9 mouse cellular contexts compared by ENCODE assay signal in genomic region chr12:103984935-103985334, GRCm38 (mm10). TPM values are rescaled to one million over a fixed set of nuclear protein-coding genes. Genes with fewer than 3 reads are reported as not detected.
DNase-seq lines count a peak whose midpoint lies in the region; ATAC-seq and TF ChIP-seq lines count a peak whose summit lies in the region.
"Had no signal": no experiment of that assay in that cellular context is flagged by ENCODE, and none has a peak within 500 bp of the region (broad histone marks: within the 10 kb centered on the region; RNA-seq: fewer than 3 reads in every experiment).

No protein-coding gene starts in this region.

- DNase-seq in B cell, adult 2 months: peak; percentile 23 to 35
- peak; percentile 22 for DNase-seq in ES-E14 (ENCODE audit: low read depth, low spot score)
- DNase-seq in embryo, embryonic 9.5 days (ENCODE audit: extremely low spot score): peak; percentile 36
- DNase-seq in left cerebral cortex, postnatal 25 days (ENCODE audit: low spot score in 2 of 2): peak; percentile 61 to 64
- DNase-seq in testis, postnatal 14 days (ENCODE audit: low spot score): peak; percentile 21

- TF ChIP-seq CTCF in intestine, postnatal 0 days (IDR thresholded peaks at IDR 0.05; ENCODE audit: low read depth): peak; percentile 70

- in situ Hi-C loops in ES-E14 (cut with MboI; ENCODE audit: low sequenced_read_pairs in 2 of 2, unreplicated experiment in 2 of 2): no loop called here

- no peak overlapping the region for H3K27ac ChIP-seq in intestine, postnatal 0 days (ENCODE audit: low read depth, low read length)
- no peak overlapping the region for H3K27ac ChIP-seq in intestine, embryonic 16.5 days (ENCODE audit: low read length)
- H3K27ac ChIP-seq in ES-E14 (ENCODE audit: insufficient read depth, low read depth, low read length, poor library complexity, severe bottlenecking): no peak overlapping the region
- H3K27ac ChIP-seq: limb, embryonic 12.5 days had no signal

- no peaks in the 10 kb centered on the region; the same call in 1 of the 2 replicates for H3K4me1 ChIP-seq in intestine, postnatal 0 days (replicated peaks; ENCODE audit: control insufficient read depth, insufficient read depth, low read length)
- no peaks in the 10 kb centered on the region for H3K4me1 ChIP-seq in intestine, embryonic 16.5 days (ENCODE audit: control insufficient read depth, insufficient read depth, low read length)
- H3K4me1 ChIP-seq in ES-E14 (ENCODE audit: control insufficient read depth in 2 of 2, insufficient read depth in 2 of 2, low read length in 2 of 2, poor library complexity in 1 of 2): no peaks in the 10 kb centered on the region
- H3K4me1 ChIP-seq: limb, embryonic 12.5 days had no signal

- no peak overlapping the region for H3K9ac ChIP-seq in intestine, postnatal 0 days (ENCODE audit: low read depth, low read length)
- H3K9ac ChIP-seq in intestine, embryonic 16.5 days (ENCODE audit: low read depth, low read length): no peak overlapping the region
- no peak overlapping the region for H3K9ac ChIP-seq in ES-E14 (ENCODE audit: insufficient read depth, low read depth, low read length, poor library complexity, severe bottlenecking)
- H3K9ac ChIP-seq: limb, embryonic 12.5 days had no signal

- ATAC-seq in intestine, postnatal 0 days: no peak
- no peak for ATAC-seq in intestine, embryonic 16.5 days
- no peak for ATAC-seq in monocyte, adult 5-6 weeks (replicated peaks; ENCODE audit: insufficient number of reproducible peaks, low FRiP score, low TSS enrichment, poor library complexity, severe bottlenecking)

- no peaks in the 10 kb centered on the region for H3K36me3 ChIP-seq in intestine, postnatal 0 days (ENCODE audit: control insufficient read depth, insufficient read depth)
- H3K36me3 ChIP-seq in intestine, embryonic 16.5 days (ENCODE audit: control insufficient read depth, insufficient read depth, low read length): no peaks in the 10 kb centered on the region
- no peaks in the 10 kb centered on the region for H3K36me3 ChIP-seq in ES-E14 (ENCODE audit: control insufficient read depth, insufficient read depth, low read length, poor library complexity, severe bottlenecking)
- H3K36me3 ChIP-seq: limb, embryonic 12.5 days had no signal

- no peaks in the 10 kb centered on the region for H3K9me3 ChIP-seq in intestine, postnatal 0 days (ENCODE audit: control insufficient read depth)
- H3K9me3 ChIP-seq in intestine, embryonic 16.5 days (ENCODE audit: control insufficient read depth, low read length): no peaks in the 10 kb centered on the region
- no peaks in the 10 kb centered on the region for H3K9me3 ChIP-seq in ES-E14 (ENCODE audit: control insufficient read depth, insufficient read depth, low read depth, low read length)
- H3K9me3 ChIP-seq: limb, embryonic 12.5 days had no signal

- no peak overlapping the region for H3K4me2 ChIP-seq in intestine, postnatal 0 days (replicated peaks; ENCODE audit: low read depth)
- H3K4me2 ChIP-seq in intestine, embryonic 16.5 days (ENCODE audit: low read depth, low read length): no peak overlapping the region
- H3K4me2 ChIP-seq: limb, embryonic 12.5 days had no signal

- intact Hi-C loops in left cerebral cortex, postnatal 25 days (cut with DNase I): no loop called here

- WGBS in intestine, postnatal 0 days: 72% methylated on average over 4 of the region's 4 CpGs
- WGBS in intestine, embryonic 16.5 days: 62% methylated on average over 4 of the region's 4 CpGs

- no peak overlapping the region for H3K4me3 ChIP-seq in intestine, postnatal 0 days (ENCODE audit: low read depth, low read length)
- H3K4me3 ChIP-seq in intestine, embryonic 16.5 days (ENCODE audit: low read length): no peak overlapping the region
- H3K4me3 ChIP-seq in ES-E14 (ENCODE audit: insufficient read depth in 1 of 2, low read depth in 1 of 2, low read length in 2 of 2, poor library complexity in 1 of 2, severe bottlenecking in 1 of 2): no peak overlapping the region
- H3K4me3 ChIP-seq: limb, embryonic 12.5 days had no signal

- no peaks in the 10 kb centered on the region for H3K27me3 ChIP-seq in intestine, postnatal 0 days (replicated peaks; ENCODE audit: control insufficient read depth, insufficient read depth, low read length)
- H3K27me3 ChIP-seq in intestine, embryonic 16.5 days (replicated peaks; ENCODE audit: control insufficient read depth, insufficient read depth, low read length): no peaks in the 10 kb centered on the region

TF ChIP-seq in ES-E14, 5 proteins besides CTCF, POLR2A, EP300 and RAD21:
- TF ChIP-seq MAFK (IDR thresholded peaks at IDR 0.05; ENCODE audit: insufficient read depth, low read depth, low read length) (no peak), CHD2 (IDR thresholded peaks at IDR 0.05; ENCODE audit: low read depth, low read length) (no peak), ZNF384 (IDR thresholded peaks at IDR 0.05; ENCODE audit: low read depth, low read length) (no peak), ZC3H11A (IDR thresholded peaks at IDR 0.05; ENCODE audit: borderline replicate concordance, low read depth, low read length) (no peak), HCFC1 (IDR thresholded peaks at IDR 0.05; ENCODE audit: borderline replicate concordance, insufficient read depth, low read length) (no peak)

RNA-seq across cellular contexts. Expression of gene Serpina11, which starts 4.8 kb away (rescaled TPM):
- not detected in 2 replicates for polyA plus RNA-seq in intestine, postnatal 0 days (2015; fragmentation: Nextera tagmentation; extraction: Ambion mirVana)
- polyA plus RNA-seq in intestine, embryonic 16.5 days (2015; fragmentation: Nextera tagmentation; extraction: Ambion mirVana): 0.09 and 0.38 TPM in 2 replicates
- total RNA-seq in ES-E14 (2012; rRNA removed): not detected in 2 replicates
- total RNA-seq in left cerebral cortex, postnatal 25 days (2021): not detected
- total RNA-seq in monocyte, adult 5-6 weeks (2017): 0.48 to 1.6 TPM in 2 of 3 replicates, not detected in the other
- polyA plus RNA-seq: limb, embryonic 12.5 days had no signal

RNA-seq across cellular contexts. Expression of gene Serpina1e, which starts 26.2 kb away (rescaled TPM):
- 177 and 211 TPM in 2 replicates for polyA plus RNA-seq in intestine, postnatal 0 days (2015; fragmentation: Nextera tagmentation; extraction: Ambion mirVana)
- polyA plus RNA-seq in intestine, embryonic 16.5 days (2015; fragmentation: Nextera tagmentation; extraction: Ambion mirVana): 49.8 and 59.2 TPM in 2 replicates
- total RNA-seq in ES-E14 (2012; rRNA removed): not detected in 2 replicates
- total RNA-seq in left cerebral cortex, postnatal 25 days (2021): not detected
- total RNA-seq in monocyte, adult 5-6 weeks (2017): not detected in 3 replicates
- polyA plus RNA-seq: limb, embryonic 12.5 days had no signal

RNA-seq across cellular contexts. Expression of gene Serpina9, which starts 28.6 kb away (rescaled TPM):
- polyA plus RNA-seq in intestine, postnatal 0 days (2015; fragmentation: Nextera tagmentation; extraction: Ambion mirVana): not detected in 2 replicates
- polyA plus RNA-seq in intestine, embryonic 16.5 days (2015; fragmentation: Nextera tagmentation; extraction: Ambion mirVana): 0.04 TPM in 1 of 2 replicates, not detected in the other
- total RNA-seq in ES-E14 (2012; rRNA removed): 0.18 TPM in 1 of 2 replicates, not detected in the other
- total RNA-seq in left cerebral cortex, postnatal 25 days (2021): 1 to 10 TPM in 1 of 2 experiments, under 1 TPM in 1; 0.60 to 8.6 TPM
- total RNA-seq in monocyte, adult 5-6 weeks (2017): not detected in 3 replicates
- polyA plus RNA-seq: limb, embryonic 12.5 days had no signal

RNA-seq across cellular contexts. Expression of gene Serpina12, which starts 59.3 kb away (rescaled TPM):
- not detected in 2 replicates for polyA plus RNA-seq in intestine, postnatal 0 days (2015; fragmentation: Nextera tagmentation; extraction: Ambion mirVana)
- polyA plus RNA-seq in intestine, embryonic 16.5 days (2015; fragmentation: Nextera tagmentation; extraction: Ambion mirVana): not detected in 2 replicates
- total RNA-seq in ES-E14 (2012; rRNA removed): 0.13 TPM in 1 of 2 replicates, not detected in the other
- total RNA-seq in left cerebral cortex, postnatal 25 days (2021): not detected
- total RNA-seq in monocyte, adult 5-6 weeks (2017): not detected in 3 replicates
- polyA plus RNA-seq: limb, embryonic 12.5 days had no signal
